25 mouse cellular contexts compared by ENCODE assay signal in genomic region chr4:88909600-88910534, GRCm38 (mm10). TPM values are rescaled to one million over a fixed set of nuclear protein-coding genes. Genes with fewer than 3 reads are reported as not detected.
"Had no signal": no experiment of that assay in that cellular context is flagged by ENCODE, and none has a peak within 500 bp of the region (broad histone marks: within the 10 kb centered on the region; RNA-seq: fewer than 3 reads in every experiment).

No protein-coding gene starts in this region.

- H3K4me3 ChIP-seq: kidney, embryonic 15.5 days; limb, embryonic 13.5 days; liver, embryonic 13.5 days; megakaryocyte, embryonic 14.5 days; midbrain, embryonic 15.5 days; neural tube, embryonic 12.5 days had no signal

- H3K4me2 ChIP-seq: kidney, embryonic 15.5 days; limb, embryonic 13.5 days; liver, embryonic 13.5 days; midbrain, embryonic 11.5 days; midbrain, embryonic 15.5 days; neural tube, embryonic 12.5 days had no signal

- H3K27me3 ChIP-seq: limb, embryonic 13.5 days; liver, embryonic 13.5 days; megakaryocyte, embryonic 14.5 days; midbrain, embryonic 15.5 days; neural tube, embryonic 12.5 days had no signal

- H3K9me3 ChIP-seq: kidney, embryonic 15.5 days; limb, embryonic 13.5 days; liver, embryonic 13.5 days; megakaryocyte, embryonic 14.5 days; midbrain, embryonic 15.5 days; neural tube, embryonic 12.5 days had no signal

- ATAC-seq: inflammation-experienced regulatory T-cells, adult 6 months; midbrain, embryonic 15.5 days had no signal

- H3K27ac ChIP-seq: kidney, embryonic 15.5 days; limb, embryonic 13.5 days; liver, embryonic 13.5 days; midbrain, embryonic 15.5 days; neural tube, embryonic 12.5 days had no signal

- DNase-seq: kidney, adult 2 months; kidney, postnatal 14 days; left cerebral cortex, postnatal 4 days; liver, embryonic 13.5 days; lung, adult 18-20 months; lung, postnatal 10 days; retina, postnatal 1 day; right cerebral cortex, postnatal 14 days; thymus, adult 18-20 months; thymus, postnatal 14 days had no signal

- H3K4me1 ChIP-seq: limb, embryonic 13.5 days; midbrain, embryonic 15.5 days; neural tube, embryonic 12.5 days had no signal

- H3K36me3 ChIP-seq: kidney, embryonic 15.5 days; limb, embryonic 13.5 days; liver, embryonic 13.5 days; midbrain, embryonic 15.5 days; neural tube, embryonic 12.5 days had no signal

- H3K9ac ChIP-seq: kidney, embryonic 15.5 days; limb, embryonic 13.5 days; liver, embryonic 13.5 days; midbrain, embryonic 15.5 days; neural tube, embryonic 12.5 days had no signal

RNA-seq across cellular contexts. Expression of gene Ifne, which starts 29.9 kb away (rescaled TPM):
- total RNA-seq: layer of hippocampus, adult 8-10 months; layer of hippocampus, postnatal 14 days; left cerebral cortex, adult 18-20 months; left cerebral cortex, postnatal 10 days; left cerebral cortex, postnatal 4 days; monocyte, adult 5-6 weeks; neutrophil, adult 5-6 weeks had no signal
- polyA plus RNA-seq: inflammation-experienced regulatory T-cells, adult 6 months; kidney, adult 2 months; kidney, embryonic 15.5 days; large intestine, adult 2 months; limb, embryonic 13.5 days; liver, embryonic 13.5 days; midbrain, embryonic 11.5 days; midbrain, embryonic 15.5 days; neural tube, embryonic 12.5 days; stomach, embryonic 16.5 days had no signal

RNA-seq across cellular contexts. Expression of gene Ifna1, which starts 60.0 kb away (rescaled TPM):
- total RNA-seq: layer of hippocampus, adult 8-10 months; layer of hippocampus, postnatal 14 days; left cerebral cortex, adult 18-20 months; left cerebral cortex, postnatal 10 days; left cerebral cortex, postnatal 4 days; monocyte, adult 5-6 weeks; neutrophil, adult 5-6 weeks had no signal
- polyA plus RNA-seq: inflammation-experienced regulatory T-cells, adult 6 months; kidney, adult 2 months; kidney, embryonic 15.5 days; large intestine, adult 2 months; limb, embryonic 13.5 days; liver, embryonic 13.5 days; midbrain, embryonic 11.5 days; midbrain, embryonic 15.5 days; neural tube, embryonic 12.5 days; stomach, embryonic 16.5 days had no signal
